Mouse (Mus musculus) ES-E14 (cell line): ENCODE data around the gene Hist1h2bh. TPM values are rescaled to one million over a fixed set of nuclear protein-coding genes. Genes with fewer than 3 reads are reported as not detected.
A peak's percentile ranks its signal among the peaks of the same experiment; 100 is the strongest.

Source experiments
- DNase-seq: peaks from one replicate; pipeline ENCODE4 v3.0.0-alpha.2; 2013; ENCODE audit warnings: low read depth, low spot score
- H3K27ac ChIP-seq: 2 replicates; pipeline ENCODE4 v1.5.1; 2012; ENCODE audit warnings: low read depth, mild to moderate bottlenecking, low read length, moderate library complexity, mixed read lengths; ENCODE audit not compliant: poor library complexity, insufficient read depth, severe bottlenecking
- H3K36me3 ChIP-seq: 2 replicates; pipeline ENCODE4 v1.6.1; 2012; ENCODE audit warnings: mild to moderate bottlenecking, low read length, moderate library complexity, mixed read lengths; ENCODE audit not compliant: control insufficient read depth, poor library complexity, insufficient read depth, severe bottlenecking
- H3K4me1 ChIP-seq, 2 experiments: fragments of 150-350 bp in 1 of 2; sonication (generic) in 1 of 2; 2 replicates each; pipeline ENCODE4 v1.6.1; 2012; ENCODE audit warnings: low read length in 2 of 2, mild to moderate bottlenecking in 1 of 2, mixed read lengths in 1 of 2; ENCODE audit not compliant: control insufficient read depth in 2 of 2, insufficient read depth in 2 of 2, poor library complexity in 1 of 2
- H3K4me3 ChIP-seq, 2 experiments: fragments of 150-350 bp in 1 of 2; sonication (generic) in 1 of 2; 2 replicates each; pipeline ENCODE4 v1.5.1; 2012; ENCODE audit warnings: low read length in 2 of 2, low read depth in 1 of 2, mild to moderate bottlenecking in 1 of 2, mixed read lengths in 1 of 2; ENCODE audit not compliant: insufficient read depth in 1 of 2, poor library complexity in 1 of 2, severe bottlenecking in 1 of 2
- H3K9ac ChIP-seq: 2 replicates; pipeline ENCODE4 v1.6.1; 2012; ENCODE audit warnings: low read depth, mild to moderate bottlenecking, low read length, mixed read lengths; ENCODE audit not compliant: poor library complexity, insufficient read depth, severe bottlenecking
- H3K9me3 ChIP-seq: fragments of 150-350 bp; sonication (generic); 2 replicates; pipeline ENCODE4 v1.6.1; 2012; ENCODE audit warnings: low read depth, mild to moderate bottlenecking, low read length; ENCODE audit not compliant: control insufficient read depth, insufficient read depth
- CHD2 ChIP-seq: IDR thresholded peaks from 2 replicates; pipeline ENCODE4 v1.6.1; 2014; ENCODE audit warnings: mild to moderate bottlenecking, low read depth, low read length, inconsistent platforms
- HCFC1 ChIP-seq: IDR thresholded peaks from 2 replicates; pipeline ENCODE4 v1.6.1; 2012; ENCODE audit warnings: low read length, inconsistent platforms, borderline replicate concordance; ENCODE audit not compliant: insufficient read depth
- MAFK ChIP-seq: IDR thresholded peaks from 2 replicates; pipeline ENCODE4 v1.6.1; 2014; ENCODE audit warnings: mild to moderate bottlenecking, low read depth, low read length, inconsistent platforms; ENCODE audit not compliant: insufficient read depth
- ZC3H11A ChIP-seq: IDR thresholded peaks from 2 replicates; pipeline ENCODE4 v1.6.1; 2012; ENCODE audit warnings: low read depth, mild to moderate bottlenecking, inconsistent platforms, low read length, borderline replicate concordance
- ZNF384 ChIP-seq: IDR thresholded peaks from 2 replicates; pipeline ENCODE4 v1.6.1; 2012; ENCODE audit warnings: low read depth, low read length, inconsistent platforms
- in situ Hi-C, 2 experiments: fragments of 600-800 bp; cut with MboI; formaldehyde crosslinking; loops; one replicate each; pipeline ENCODE4 v1.15.1; 2025; ENCODE audit warnings: low sequenced_read_pairs in 2 of 2, inconsistent platforms in 1 of 2; ENCODE audit not compliant: unreplicated experiment in 2 of 2
- total RNA-seq: library from RNA; depleted of rRNA; stranded (reverse); fragments of 300-350 nt; gene quantifications from 2 replicates; pipeline ENCODE4 v1.2.3, GENCODE M21; 2012

Gene Hist1h2bh
- total RNA-seq, 1 experiment, result 146 TPM

DNA sequence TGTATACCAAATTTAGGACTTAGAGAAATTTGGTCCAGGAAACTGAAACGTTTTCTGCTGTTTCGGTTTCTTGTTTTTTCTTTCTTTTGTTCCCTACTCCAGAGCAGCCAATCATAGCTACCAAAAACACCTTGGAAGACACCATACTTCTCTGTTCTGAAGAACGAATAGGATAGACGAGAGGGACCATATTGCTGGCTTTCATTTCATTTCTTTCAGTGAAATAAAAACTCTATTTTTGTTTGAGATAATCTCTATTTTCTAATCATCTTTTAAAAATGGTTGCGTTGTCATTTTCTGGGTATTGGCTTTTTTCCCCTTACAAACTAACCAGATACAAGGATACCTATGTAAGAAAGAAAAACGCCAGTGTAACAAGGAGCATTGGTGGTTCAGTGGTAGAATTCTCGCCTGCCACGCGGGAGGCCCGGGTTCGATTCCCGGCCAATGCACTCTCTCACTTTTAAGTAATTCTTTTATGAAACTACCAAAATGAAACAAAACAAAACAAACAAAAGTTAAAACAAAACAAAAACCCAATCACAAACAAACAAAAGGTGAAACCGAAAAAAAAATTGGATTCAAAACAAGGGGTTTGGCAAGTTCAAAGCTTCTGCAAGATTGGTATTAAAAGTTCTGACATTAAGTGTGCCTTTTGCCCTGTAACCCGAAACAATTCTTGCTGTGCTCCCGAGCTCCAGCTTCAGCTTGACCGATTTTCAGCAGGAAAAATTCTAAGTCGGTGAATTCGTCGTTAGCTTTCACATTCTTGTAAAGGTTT, 26.2 kb downstream of the Hist1h2bh start:
- peak overlapping the region; percentile 60 to 80 for H3K4me3 ChIP-seq
- peak overlapping the region; percentile 54; the same call in 1 of the 2 replicates for H3K9ac ChIP-seq
- peaks cover 3 to 8% of the 10 kb centered on the region in 2 experiments; a peak in 2 of 4 replicates for H3K4me1 ChIP-seq
- H3K36me3 ChIP-seq, result no peaks in the 10 kb centered on the region
- peak overlapping the region; percentile 50; the same call in 1 of the 2 replicates for H3K27ac ChIP-seq
- DNase-seq, result no peak
- no peaks in the 10 kb centered on the region for H3K9me3 ChIP-seq
- TF ChIP-seq ZC3H11A (no peak), CHD2 (no peak), MAFK (peak; percentile 96), ZNF384 (no peak)
- in situ Hi-C loops, result loop anchor here (5.0 to 25.0 kb wide), 3 partner anchors 85 to 205 kb away; no protein-coding TSS in a partner anchor

- no peak for TF ChIP-seq HCFC1
- in situ Hi-C loops, result loop anchor here (5.0 to 25.0 kb wide), 3 partner anchors 84 to 204 kb away; no protein-coding TSS in a partner anchor
- H3K36me3 ChIP-seq, result no peaks in the 10 kb centered on the region
- H3K4me1 ChIP-seq, result peaks cover 3 to 10% of the 10 kb centered on the region in 2 experiments; a peak in 2 of 4 replicates
- no peak overlapping the region for H3K9ac ChIP-seq
- no peak overlapping the region; a peak in 1 of 4 replicates for H3K4me3 ChIP-seq
- DNase-seq, result no peak
- no peak overlapping the region for H3K27ac ChIP-seq
- no peaks in the 10 kb centered on the region for H3K9me3 ChIP-seq
These were observed 27.2 kb downstream of the Hist1h2bh start for GRCm38 (mm10) chr13:23515826-23516620.

- Histone ChIP-seq H3K4me3 (no peak overlapping the region), H3K4me1 (peaks cover 5 to 13% of the 10 kb centered on the region in 2 experiments; a peak in 2 of 4 replicates), H3K9ac (no peak overlapping the region), H3K36me3 (no peaks in the 10 kb centered on the region), H3K27ac (no peak overlapping the region), H3K9me3 (no peaks in the 10 kb centered on the region)
- TF ChIP-seq MAFK (no peak), HCFC1 (no peak), CHD2 (no peak), ZNF384 (no peak), ZC3H11A (no peak)
- DNase-seq, result no peak
- in situ Hi-C loops, result loop anchor here (5.0 to 25.0 kb wide), 3 partner anchors 83 to 203 kb away; no protein-coding TSS in a partner anchor
These were observed 27.9 kb downstream of the Hist1h2bh start for GRCm38 (mm10) chr13:23515281-23515680.

DNA sequence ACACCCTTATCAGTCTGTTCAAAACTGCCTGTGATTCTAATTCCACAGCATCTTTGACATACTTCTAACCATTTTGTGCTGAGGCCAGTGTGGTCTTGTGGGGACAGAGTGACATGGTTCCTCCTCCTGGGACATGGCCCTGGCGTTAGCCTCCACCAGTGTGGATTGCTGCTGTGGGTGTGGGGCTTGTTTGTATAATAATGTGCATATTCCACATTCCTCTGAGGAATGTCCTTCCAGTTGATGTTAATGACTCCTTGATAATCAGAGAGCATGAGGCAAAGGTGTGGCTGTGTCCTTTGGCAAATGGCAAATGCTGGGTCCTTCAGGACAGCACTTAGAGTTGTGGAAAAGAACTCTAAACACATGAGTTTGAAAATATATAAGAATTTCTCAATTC, 29.7 kb downstream of the Hist1h2bh start:
- H3K27ac ChIP-seq, result no peak overlapping the region
- H3K9ac ChIP-seq, result no peak overlapping the region
- DNase-seq, result no peak
- TF ChIP-seq CHD2 (no peak), MAFK (no peak), ZC3H11A (no peak), ZNF384 (no peak), HCFC1 (no peak)
- in situ Hi-C loops, result loop anchor here (25.0 kb wide), 1 partner anchor 201 kb away; no protein-coding TSS in a partner anchor
- H3K36me3 ChIP-seq, result no peaks in the 10 kb centered on the region
- peaks cover 5 to 13% of the 10 kb centered on the region in 2 experiments; a peak in 2 of 4 replicates for H3K4me1 ChIP-seq
- H3K4me3 ChIP-seq, result no peak overlapping the region
- H3K9me3 ChIP-seq, result no peaks in the 10 kb centered on the region
